Mouse (Mus musculus) urinary bladder, postnatal 10 days (tissue): ENCODE data around the gene Sim1.

ENCODE experiments used
- DNase-seq: peaks from one replicate; pipeline ENCODE4 v3.0.0; 2022; ENCODE audit warnings: low spot score

The Sim1 gene

DNA sequence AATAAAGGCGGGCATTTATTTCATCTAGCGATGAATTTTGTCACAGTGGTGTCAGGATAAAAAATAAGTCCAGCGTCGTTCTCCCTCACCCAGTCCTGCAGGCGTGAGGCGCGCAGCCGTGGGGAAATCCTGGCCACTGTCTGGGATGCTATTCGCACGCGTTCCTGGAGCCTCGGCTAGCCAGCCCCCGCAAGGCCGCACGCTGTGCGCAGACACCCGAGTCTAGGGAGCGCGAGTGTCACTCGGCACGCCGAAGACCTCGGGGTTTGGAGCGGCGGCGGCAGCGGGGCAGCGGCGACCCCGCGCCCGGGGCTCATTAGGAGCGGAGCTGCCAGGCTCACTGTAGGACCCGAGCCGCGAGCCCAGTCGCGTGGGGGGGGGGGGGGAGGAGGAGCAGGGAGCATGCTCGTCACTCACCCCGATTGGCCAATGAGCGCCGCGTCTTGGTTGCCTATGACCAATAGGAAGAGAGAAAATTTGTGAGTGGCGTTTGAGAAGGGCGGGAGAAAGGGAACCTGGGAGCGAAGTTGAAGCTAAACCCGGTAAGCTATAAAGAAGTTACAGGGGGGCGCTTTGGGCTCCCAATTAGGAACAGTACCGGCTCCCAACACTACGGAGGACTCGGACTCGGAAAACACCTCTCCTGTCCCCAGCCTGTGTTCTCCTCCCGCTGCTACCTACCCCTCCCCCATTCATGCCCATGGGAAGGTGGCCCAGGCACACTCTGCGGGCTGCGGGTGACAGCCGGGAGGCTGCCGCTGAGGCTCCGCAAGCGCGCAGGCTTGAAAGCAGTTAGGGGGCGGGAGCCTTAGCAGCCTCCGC is at the start of gene Sim1:
Gene Sim1, plus strand, starts transcription at position 585 of the 822 bp plus-strand sequence.
- DNase-seq, result no peak

DNA sequence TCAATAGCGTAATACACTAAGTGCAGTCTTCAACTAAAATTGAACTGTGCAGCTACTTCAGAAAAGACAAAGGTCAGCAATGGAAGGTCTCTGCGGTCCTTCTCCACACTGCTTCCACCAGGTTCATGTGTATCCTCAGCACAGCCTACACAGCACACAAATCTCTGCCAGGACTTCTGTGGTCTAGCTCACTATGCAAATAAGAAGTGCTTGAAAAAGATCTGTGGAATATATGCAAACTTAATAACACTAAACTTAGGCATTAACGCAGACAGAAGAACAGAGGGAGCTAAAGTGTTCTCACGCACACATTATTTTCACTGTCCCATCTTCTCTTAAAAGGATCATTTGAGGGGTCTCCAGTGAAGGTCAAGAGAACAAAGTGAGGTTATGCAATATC is 26.4 kb upstream of the Sim1 start:
- DNase-seq, result no peak

DNA sequence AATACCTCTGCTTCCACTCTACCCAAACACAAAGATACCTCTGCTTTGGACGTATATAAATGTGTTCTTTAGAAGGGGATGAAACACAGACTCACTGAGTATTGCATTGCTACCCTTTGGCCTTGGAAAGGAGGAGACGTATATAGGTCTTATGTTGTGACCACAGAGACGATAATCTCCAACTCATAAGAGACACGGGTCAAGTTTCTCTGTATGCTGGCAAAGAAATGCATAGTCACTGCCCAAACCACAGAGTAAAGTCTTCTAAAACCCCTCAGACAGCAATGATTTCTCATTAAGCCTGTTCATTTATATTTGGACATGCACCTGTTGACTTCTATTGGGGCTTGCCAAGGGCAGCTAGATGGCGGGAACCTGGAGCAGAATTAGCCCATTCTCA is 17.6 kb upstream of the Sim1 start:
- DNase-seq, result no peak

DNA sequence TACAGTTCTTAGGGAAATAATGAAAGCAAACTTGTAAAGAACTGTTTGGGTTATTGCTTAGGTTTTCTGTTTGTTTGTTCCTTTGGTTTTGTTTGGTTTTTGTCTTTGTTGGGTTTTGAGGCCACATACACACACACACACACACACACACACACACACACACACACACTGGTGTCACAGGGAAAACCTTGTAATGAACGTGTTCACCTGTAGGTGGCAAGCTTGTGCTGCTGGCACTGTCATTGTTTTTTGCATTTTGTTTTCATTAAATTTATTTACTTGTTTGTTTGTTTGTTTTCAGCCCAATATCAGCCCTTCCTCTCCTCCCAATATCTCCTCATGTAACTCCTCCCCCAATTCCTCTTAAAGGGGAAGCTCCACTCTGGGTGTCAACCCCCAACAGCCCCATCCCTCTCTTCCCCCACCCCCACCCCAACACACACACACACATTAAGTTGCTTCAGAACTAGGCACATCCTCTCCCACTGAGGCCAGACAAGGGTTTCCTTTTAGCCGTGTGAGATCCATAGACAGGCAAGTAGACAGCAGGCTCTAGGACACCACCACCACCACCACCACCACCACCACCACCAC is 13.0 kb upstream of the Sim1 start:
- DNase-seq, result no peak

DNA sequence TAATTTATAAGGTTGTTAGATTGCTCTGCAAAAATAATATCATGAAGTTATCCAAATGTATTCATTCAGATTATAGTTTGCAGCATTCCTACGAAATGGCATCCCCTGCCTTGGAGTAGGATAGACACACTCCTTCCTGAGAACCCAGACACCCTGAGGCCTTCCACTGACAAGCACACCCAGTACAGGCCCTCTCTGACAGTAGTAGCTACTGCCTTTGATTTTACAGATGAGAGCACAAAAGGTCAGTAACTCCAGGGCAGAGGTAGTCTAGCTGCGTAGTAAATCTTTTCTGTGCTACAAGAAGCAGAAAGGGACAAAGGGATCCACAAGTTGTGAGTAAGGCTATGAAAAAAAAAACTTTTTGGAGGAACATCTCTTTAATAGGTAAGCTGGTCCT is 12.2 kb upstream of the Sim1 start:
- no peak for DNase-seq

DNA sequence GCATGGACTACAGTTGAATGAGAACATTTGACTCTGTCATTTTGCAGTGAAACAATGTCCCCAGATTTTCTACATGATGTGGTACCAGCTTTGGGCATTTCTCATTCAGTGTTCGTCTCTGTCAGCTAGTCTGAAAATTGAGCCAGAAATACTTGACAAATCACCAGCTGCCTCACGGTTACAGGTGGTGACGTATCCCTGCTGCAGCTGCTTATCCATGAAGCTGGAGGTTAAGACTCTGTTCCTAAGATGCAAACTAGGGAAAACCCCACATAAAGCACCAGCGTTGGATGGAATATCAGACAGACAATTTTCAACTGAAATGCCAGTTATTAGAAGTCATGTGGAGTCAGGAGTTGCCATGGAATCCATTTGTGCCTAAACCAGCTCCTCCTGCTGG is 8.2 kb upstream of the Sim1 start:
- DNase-seq, result no peak

DNA sequence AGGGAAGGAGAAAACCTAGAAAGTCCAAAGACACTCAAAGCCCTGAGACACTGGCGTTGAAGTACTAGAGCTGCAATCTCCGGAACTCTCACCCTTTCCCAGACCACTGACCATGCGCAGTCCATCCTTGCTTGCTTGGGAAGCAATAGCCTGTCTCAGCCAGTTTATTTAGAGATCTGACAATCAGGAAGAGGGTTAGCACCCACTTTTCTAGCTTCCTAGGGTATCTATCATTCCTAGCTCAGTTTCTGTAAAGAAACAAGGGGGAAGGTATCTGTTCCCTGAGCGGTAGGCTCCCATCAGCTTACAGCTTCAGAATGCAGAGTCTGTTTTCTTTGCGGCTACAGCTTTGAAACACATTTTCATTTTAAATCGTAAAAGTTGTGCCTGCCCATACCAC is 3.9 kb upstream of the Sim1 start:
- DNase-seq, result no peak

DNA sequence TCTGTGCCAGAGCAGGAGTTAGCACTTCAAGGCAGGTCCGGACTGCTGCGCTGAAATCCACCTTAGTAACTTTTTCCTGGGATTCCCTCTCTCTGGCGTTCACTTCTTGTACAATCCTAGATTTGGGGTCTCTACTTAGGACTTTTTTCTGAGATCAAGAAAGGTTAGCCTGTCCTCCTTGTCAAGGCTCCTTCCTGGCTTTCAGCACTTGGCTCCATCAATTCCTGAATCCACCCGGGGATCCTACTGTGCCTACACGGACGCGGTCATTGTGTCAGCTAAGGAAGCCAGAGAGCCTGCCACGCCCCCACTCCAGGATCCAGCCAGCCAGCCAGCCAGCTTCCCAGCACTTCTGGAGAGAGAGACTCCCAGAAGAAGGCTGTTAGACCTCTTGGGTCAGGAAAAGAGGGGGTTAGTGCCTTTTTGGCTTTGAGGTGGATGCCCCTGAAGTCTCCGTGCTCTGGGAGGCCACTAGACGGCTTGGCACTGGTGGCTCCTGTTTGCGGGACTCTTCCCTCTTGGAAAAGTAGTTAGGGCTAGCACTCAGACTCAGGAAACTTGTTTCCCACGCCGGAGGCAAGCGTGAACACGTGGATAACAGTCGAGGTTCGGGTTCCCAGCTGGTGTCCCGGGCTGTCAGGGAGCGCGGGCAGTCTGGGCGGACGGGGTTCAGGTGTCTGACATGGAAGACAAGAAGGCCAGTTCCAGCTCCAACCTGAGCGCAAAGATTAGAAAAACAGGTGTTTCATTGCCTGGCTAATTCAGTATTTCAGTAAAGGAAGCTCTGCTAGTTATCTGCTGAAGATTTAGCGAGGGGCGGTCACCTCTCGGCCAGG is 2.5 kb upstream of the Sim1 start:
- no peak for DNase-seq

DNA sequence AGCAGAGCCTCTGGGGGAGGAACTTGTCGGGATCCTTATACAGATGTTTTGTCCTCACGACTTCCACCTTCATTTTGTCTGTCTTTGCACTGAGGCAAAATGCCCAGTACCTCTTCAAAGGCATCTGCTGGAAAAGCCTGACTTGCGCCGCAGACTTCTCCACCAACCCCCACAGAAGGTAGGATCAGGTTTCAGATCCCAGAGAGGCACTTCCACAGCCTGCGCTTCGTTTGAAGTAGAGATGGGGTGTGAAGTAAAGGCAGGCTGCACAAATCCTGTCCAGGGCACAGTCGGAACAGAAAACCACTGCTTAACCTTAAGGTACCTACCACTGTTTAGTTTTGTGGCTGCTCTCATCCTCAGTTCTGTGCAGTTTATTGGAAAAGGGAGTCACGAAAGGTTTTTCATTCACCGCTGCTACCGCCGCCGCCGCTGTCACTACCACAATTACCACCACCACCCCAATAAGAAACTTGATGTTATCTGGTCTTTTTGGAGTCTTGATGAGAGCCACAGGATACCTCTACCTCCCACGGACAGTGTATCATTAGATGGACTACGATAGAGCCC is 1.7 kb upstream of the Sim1 start:
- no peak for DNase-seq

DNA sequence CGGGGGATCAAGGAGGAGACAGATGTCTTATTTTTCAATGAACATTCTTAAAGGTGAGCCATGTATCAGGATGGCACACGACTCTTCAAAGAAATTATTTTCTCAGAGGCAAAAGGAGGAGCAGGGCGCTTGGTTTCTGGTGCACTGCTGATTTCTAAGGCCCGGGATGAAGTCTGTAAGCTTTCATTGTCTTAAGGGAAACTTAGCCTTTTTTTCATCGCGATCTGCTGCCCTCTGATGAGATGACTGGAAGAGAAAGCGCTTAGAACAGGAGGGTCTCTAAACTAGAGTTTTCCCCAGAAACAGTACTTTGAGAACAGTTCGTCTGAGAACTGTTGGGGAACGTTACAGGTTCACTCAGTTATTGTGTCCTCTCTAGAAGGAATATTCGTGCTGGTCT is 1.0 kb upstream of the Sim1 start:
- DNase-seq, result no peak

DNA sequence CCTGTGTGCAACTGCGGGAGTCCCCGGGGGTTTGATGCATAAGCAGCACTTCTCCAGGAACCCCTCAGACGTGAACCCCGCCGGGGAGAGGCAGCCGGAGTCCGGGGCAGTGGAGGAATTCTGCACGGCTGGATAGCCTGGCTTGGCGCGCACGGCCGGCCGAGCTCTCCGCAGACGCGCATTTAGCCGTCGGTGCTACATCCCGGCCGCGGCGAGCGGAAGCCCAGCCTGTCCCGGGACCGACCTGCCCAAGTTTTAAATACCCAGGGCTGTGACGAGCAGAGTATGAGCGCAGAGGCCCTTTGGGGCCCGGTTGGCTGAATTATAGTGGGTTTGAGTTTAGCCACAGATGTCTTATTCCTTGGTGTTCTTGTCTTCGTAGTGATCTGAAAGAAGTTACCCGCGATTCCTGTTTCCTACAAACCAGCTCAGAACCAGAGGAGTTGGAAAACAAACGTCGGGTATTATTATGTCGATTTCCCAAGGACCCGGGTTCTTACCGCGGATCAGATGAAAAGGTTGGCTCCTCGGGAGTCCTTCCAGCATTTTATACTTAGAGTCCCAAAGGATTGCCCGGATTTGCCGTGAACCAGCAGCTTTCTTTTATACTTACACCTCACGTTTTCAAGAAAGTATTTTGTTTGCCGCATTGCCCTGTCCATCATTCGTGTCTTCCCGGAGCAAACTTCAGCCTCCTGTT is 687 bp downstream of the Sim1 start:
- DNase-seq, result no peak

DNA sequence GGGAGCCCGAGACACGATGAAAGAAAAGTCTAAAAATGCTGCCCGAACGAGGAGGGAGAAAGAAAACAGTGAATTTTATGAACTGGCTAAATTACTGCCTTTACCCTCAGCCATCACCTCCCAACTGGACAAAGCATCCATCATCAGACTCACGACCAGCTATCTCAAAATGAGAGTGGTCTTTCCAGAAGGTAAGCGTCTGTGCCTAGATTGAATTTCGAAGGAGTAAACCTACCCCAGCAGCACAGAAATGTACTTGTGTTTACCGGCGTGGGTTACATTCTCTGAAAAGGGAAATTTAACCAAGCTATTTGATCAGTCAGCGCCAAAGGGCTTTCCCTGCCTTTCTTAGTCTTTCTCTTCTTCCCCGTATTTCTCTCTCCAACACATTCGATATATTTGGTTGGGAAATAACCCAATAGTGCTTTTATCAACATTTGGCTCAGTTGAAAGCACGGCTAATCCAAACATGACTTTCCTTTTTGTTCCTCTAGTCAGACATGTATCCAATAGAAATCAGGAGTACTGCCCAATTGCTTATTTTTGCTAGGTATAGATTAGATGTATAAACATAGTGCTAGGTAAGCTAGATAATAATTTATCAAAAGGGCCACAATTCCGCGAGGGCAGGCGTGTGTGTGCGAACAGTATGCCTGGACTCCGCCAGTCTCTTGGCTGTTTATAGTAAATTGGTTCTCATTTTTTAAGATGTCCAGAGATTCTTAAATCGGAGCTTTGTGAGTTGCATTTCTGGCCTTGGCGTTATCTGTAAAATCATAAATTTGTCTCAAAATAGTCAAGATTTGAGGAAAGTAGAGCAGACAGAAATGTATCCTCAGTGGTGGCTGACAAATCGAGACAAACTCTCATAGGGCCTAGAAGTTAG is 1.6 kb downstream of the Sim1 start:
- DNase-seq, result no peak

DNA sequence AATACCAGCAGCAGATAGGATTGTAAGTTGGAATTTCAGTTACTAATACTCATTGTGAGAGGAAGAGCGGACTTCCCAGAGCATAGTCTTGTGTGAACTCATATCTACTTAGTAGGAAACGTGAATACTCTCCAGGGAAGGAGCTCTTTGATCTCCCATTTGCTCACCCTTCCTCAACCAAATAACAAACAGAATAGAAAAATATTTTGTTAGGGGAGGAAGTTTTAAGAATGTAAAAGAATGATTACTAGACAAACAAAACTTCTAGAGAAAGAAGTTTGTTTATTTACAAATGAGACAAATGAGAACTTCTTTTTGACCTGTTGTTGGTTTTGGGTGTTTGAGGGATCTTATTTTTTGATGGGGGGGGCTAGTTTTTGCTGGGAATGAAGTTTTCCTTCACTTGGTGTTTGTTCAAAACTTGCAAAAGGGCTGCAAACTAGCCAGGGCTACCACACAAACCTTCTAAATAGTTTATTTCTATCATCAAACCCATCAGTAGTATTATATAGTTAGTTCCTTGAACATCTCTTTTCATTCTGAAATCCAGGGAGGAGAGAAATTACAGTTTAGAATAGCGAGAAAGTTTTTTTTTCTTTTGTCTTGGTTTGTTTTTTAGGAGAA is 2.3 kb downstream of the Sim1 start:
- DNase-seq, result no peak

DNA sequence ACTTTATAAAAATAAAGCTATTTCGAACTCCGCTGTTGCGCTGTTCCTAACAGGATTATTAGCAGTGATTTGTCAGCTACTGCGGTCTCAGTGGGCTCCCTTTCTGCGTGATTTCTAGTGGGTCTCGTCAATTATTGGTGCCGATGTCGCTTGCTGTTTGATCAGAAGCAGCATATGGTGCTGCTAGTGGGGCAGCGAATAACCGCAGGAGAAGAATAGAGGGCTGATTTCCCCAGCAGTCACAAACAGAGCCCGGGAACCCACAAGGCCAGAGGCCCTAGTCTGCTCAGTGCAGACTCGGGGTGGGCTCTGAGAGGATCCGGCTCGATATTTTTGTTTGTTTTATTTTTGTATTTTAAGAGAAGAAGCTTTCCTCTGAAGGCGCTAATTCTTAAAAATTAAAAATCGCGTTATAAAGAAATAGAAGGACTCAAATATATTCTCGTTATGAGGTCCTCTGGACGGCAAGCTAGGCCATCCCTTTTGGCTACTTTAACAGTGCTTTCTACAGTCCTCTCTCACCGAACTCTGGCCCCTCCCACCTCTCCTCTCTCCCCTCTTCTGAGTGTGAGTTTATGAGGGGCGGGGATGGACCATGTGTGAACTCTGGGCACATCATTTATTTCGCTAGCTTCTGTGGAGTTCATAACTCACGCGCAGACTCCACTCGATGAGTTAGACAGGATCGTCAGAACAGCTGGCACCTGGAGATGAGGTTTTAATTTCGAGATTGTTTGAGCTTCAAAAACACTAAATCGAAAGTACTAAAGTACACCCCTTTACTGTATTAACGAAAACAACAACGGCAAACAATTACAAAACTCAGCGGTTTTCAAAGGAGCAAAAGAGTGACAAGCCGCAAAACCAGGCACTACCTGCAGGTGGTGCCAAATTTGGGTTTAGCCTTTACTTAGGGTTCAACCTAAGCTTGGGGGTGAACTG is 3.2 kb downstream of the Sim1 start:
- no peak for DNase-seq

DNA sequence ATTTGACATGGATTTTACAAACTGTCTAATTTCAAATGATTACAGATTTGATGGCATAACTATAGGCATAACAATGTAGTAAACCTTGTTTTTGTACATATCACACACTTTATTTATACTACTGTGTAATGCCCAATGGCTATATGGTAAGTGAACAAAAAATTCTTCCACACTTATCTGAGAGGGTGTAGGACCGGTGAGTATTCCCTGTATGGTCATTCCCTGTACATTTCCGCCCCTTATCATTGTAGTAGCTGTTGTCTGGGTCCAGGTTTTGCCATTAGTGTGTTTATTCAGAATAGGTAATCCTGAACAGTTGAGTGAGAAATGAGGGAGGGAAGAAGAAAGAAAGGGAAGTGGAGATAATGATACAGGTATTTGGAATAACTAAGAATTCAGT is 4.1 kb downstream of the Sim1 start:
- no peak for DNase-seq

DNA sequence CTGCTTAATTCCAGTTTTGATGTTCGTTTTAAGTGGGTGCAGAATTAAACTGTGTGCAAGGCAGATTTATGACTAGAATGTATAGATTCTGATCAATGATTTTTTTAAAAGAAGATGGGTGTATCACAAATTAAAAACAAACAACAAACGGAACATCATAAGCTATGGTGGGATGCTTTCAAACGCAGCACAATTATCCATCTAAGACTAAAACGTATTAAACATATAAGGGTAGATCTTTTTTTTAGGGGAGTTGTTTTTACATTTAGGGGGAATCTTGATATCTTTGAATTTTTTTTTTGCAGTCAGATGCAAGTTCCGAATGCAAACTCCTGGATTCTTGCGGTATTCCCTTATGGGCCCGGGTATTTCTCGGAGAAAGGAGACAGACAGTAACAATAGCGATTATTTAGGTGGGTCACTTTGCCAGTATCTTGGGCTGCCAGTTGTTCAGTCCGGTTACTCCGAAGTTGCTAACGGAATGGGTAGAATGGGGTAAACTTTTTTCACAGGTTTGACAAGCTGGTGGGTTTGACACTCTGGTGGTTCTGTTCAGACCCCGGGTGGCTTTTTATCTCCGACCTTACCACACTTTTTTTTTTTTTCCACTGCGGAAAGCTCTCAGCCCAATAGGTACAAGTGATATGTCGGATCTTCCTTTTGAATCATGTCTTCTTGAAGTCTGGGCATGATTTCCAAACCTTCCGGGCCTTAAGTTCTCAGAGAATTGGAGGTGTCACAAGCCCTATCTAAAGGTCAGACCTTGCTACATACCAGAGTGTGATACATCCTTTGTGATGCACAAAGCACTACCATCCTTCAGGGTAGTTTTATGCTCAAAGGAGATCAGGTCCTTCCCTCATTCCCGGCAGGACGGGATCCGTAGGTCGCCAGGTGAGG is 5.5 kb downstream of the Sim1 start:
- no peak for DNase-seq

DNA sequence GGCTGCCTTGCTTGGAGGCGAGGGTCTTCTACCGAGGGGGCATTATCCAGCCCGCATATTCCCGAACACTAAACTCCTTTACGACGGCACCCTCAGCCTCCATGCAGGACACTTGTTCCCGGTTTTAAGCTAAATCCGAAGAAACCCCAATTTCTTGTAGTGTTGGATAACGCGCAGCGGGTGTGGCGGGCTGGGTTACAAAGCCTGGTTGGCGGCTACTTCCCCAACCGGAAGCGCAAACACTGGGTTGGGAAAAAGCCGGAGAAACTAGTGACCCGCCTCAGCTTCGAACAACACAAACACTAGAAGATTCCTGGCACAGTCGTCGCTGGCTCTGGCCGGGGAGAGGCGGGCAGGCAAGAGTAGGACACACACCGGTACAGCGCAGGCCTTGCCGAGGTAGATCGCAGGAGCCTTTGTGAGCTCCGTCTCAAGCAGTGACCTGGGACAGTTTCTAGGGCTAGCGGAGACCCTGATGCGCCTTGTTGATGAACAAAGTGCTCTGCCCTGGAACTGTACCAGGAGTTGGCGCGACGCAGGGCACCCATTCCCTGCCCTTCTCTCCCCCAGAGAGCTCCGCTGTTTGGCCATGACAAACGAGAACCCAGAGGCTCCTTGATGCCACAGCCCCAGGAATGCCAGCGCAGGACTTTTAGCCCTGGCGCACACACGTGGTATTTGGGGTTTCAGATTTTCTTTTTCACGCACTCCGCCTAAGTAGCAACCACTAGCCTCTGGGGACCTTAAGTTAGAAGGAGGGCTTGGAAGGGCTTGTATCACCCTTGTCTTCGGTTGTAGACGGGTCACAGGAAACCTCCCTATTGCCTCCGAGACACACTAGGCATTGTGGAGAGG is 6.4 kb downstream of the Sim1 start:
- no peak for DNase-seq
